Mouse (Mus musculus) CH12.LX (cell line): Measurements from ENCODE around the gene Bcl2l2. TPM values are rescaled to one million over a fixed set of nuclear protein-coding genes. Genes with fewer than 3 reads are reported as not detected.

ENCODE experiments used
- DNase-seq: peaks from one replicate; pipeline ENCODE4 v3.0.0-alpha.2; 2013; ENCODE audit errors: extremely low read depth
- H3K27ac ChIP-seq: 2 replicates; pipeline ENCODE4 v1.5.1; 2012; ENCODE audit warnings: low read depth, mild to moderate bottlenecking, control low read depth, moderate library complexity; ENCODE audit not compliant: insufficient read depth
- H3K27me3 ChIP-seq: replicated peaks from 2 replicates; pipeline ENCODE3; 2012; ENCODE audit warnings: inconsistent platforms
- H3K36me3 ChIP-seq, 2 experiments: replicated peaks in 1 of 2; 2 replicates each; pipeline versions ENCODE3 to v1.6.1; 2012; ENCODE audit warnings: inconsistent platforms in 1 of 2, low read length in 1 of 2, mild to moderate bottlenecking in 1 of 2, mixed read lengths in 1 of 2, moderate library complexity in 1 of 2; ENCODE audit not compliant: control insufficient read depth in 1 of 2, insufficient read depth in 1 of 2
- H3K4me1 ChIP-seq, 2 experiments: 2 replicates each; pipeline ENCODE4 v1.6.1; 2012; ENCODE audit warnings: inconsistent platforms in 1 of 2, moderate library complexity in 1 of 2; ENCODE audit not compliant: insufficient read depth in 2 of 2, control insufficient read depth in 1 of 2
- H3K4me2 ChIP-seq: 2 replicates; pipeline ENCODE4 v1.6.1; 2012; ENCODE audit warnings: low read depth, mild to moderate bottlenecking, control low read depth; ENCODE audit not compliant: poor library complexity, insufficient read depth, severe bottlenecking
- H3K4me3 ChIP-seq, 3 experiments: fragments of 150-350 bp in 1 of 3; sonication (generic) in 1 of 3; replicated peaks in 1 of 3; 2 replicates each; pipeline versions ENCODE3 to v1.5.1; 2011 to 2012; ENCODE audit warnings: low read depth in 2 of 3, low read length in 2 of 3, mild to moderate bottlenecking in 2 of 3, moderate library complexity in 2 of 3, control low read depth in 1 of 3, improper control_type of control experiment in 1 of 3, inconsistent platforms in 1 of 3, mixed read lengths in 1 of 3; ENCODE audit not compliant: poor library complexity in 1 of 3
- H3K79me2 ChIP-seq: replicated peaks from 2 replicates; pipeline ENCODE4 v1.6.1; 2012; ENCODE audit warnings: mild to moderate bottlenecking, moderate library complexity; ENCODE audit not compliant: control insufficient read depth, poor library complexity, insufficient read depth, severe bottlenecking; ENCODE audit errors: extremely low read depth
- H3K9ac ChIP-seq: 2 replicates; pipeline ENCODE4 v1.6.1; 2012; ENCODE audit warnings: low read depth, mild to moderate bottlenecking, control low read depth, moderate library complexity; ENCODE audit not compliant: insufficient read depth
- H3K9me3 ChIP-seq: replicated peaks from 2 replicates; pipeline ENCODE3; 2012; ENCODE audit warnings: low read length, inconsistent platforms, mixed read lengths
- CHD2 ChIP-seq: IDR thresholded peaks from 2 replicates; pipeline ENCODE4 v1.6.1; 2011; ENCODE audit warnings: low read length, improper control_type of control experiment
- CTCF ChIP-seq, 2 experiments: IDR thresholded peaks in 1 of 2; conservative IDR thresholded peaks in 1 of 2; 2 replicates each; pipeline ENCODE4 v1.5.1; 2011 to 2012; ENCODE audit warnings: low read depth in 2 of 2, low read length in 2 of 2, improper control_type of control experiment in 1 of 2, inconsistent platforms in 1 of 2, mild to moderate bottlenecking in 1 of 2, moderate library complexity in 1 of 2
- E2F4 ChIP-seq: IDR thresholded peaks from 2 replicates; pipeline ENCODE4 v1.6.1; 2011; ENCODE audit warnings: low read depth, low read length, improper control_type of control experiment; ENCODE audit not compliant: insufficient replicate concordance
- ELF1 ChIP-seq: IDR thresholded peaks from 2 replicates; pipeline ENCODE4 v1.6.1; 2014; ENCODE audit warnings: low read depth, mild to moderate bottlenecking, inconsistent platforms, low read length, improper control_type of control experiment
- ETS1 ChIP-seq: conservative IDR thresholded peaks from 2 replicates; pipeline ENCODE4 v1.6.1; 2012; ENCODE audit warnings: low read depth, mild to moderate bottlenecking, inconsistent platforms, low read length, improper control_type of control experiment, moderate library complexity
- IRF4 ChIP-seq: IDR thresholded peaks from 2 replicates; pipeline ENCODE4 v1.6.1; 2014; ENCODE audit warnings: low read depth, mild to moderate bottlenecking, inconsistent platforms, low read length, improper control_type of control experiment
- KAT2A ChIP-seq: IDR thresholded peaks from 2 replicates; pipeline ENCODE4 v1.6.1; 2012; ENCODE audit warnings: low read length, improper control_type of control experiment, inconsistent platforms; ENCODE audit not compliant: insufficient replicate concordance
- MEF2A ChIP-seq: IDR thresholded peaks from 2 replicates; pipeline ENCODE4 v1.6.1; 2014; ENCODE audit warnings: low read depth, mild to moderate bottlenecking, inconsistent platforms, low read length, improper control_type of control experiment, borderline replicate concordance
- MYC ChIP-seq: IDR thresholded peaks from 2 replicates; pipeline ENCODE4 v1.6.1; 2011; ENCODE audit warnings: low read depth, mild to moderate bottlenecking, improper control_type of control experiment, low read length
- RAD21 ChIP-seq: IDR thresholded peaks from 2 replicates; pipeline ENCODE4 v1.6.1; 2011; ENCODE audit warnings: low read depth, mild to moderate bottlenecking, low read length, improper control_type of control experiment, moderate library complexity
- SIN3A ChIP-seq: IDR thresholded peaks from 2 replicates; pipeline ENCODE4 v1.6.1; 2012; ENCODE audit warnings: low read length, improper control_type of control experiment, inconsistent platforms
- SMC3 ChIP-seq: IDR thresholded peaks from 2 replicates; pipeline ENCODE4 v1.6.1; 2011; ENCODE audit warnings: low read depth, low read length, improper control_type of control experiment
- TBP ChIP-seq: conservative IDR thresholded peaks from 2 replicates; pipeline ENCODE4 v1.6.1; 2011; ENCODE audit warnings: low read depth, low read length, improper control_type of control experiment
- TCF12 ChIP-seq: IDR thresholded peaks from 2 replicates; pipeline ENCODE4 v1.6.1; 2014; ENCODE audit warnings: low read depth, mild to moderate bottlenecking, inconsistent platforms, low read length, improper control_type of control experiment
- dilution Hi-C: fragments of 300-500 bp; cut with MboI; formaldehyde crosslinking; loops from 2 replicates; pipeline ENCODE4 v1.14.3; 2020; ENCODE audit warnings: low sequenced_read_pairs; ENCODE audit not compliant: extremely low pct_unique_long_range_greater_than_20kb, extremely low pct_ligation_motif_present
- in situ Hi-C: fragments of 300-500 bp; cut with MboI; formaldehyde crosslinking; loops from 3 replicates; pipeline ENCODE4 v1.14.3; 2019; ENCODE audit warnings: low sequenced_read_pairs, low pct_ligation_motif_present, low pct_unique_long_range_greater_than_20kb, mixed read lengths
- polyA plus RNA-seq: library from polyadenylated mRNA; unstranded; fragments of >175 nt; gene quantifications from 2 replicates; pipeline ENCODE4 v1.2.1, GENCODE M21; 2012; ENCODE audit warnings: low read depth; ENCODE audit not compliant: insufficient read length
- total RNA-seq, 2 experiments: library from RNA; depleted of rRNA; stranded (reverse); fragments of 300-350 nt in 1 of 2; fragments of >200 nt in 1 of 2; gene quantifications; 2 replicates each; pipeline ENCODE4 v1.2.3; 2012 to 2014

Bcl2l2 gene
- total and polyA plus RNA-seq, 3 experiments: 0.50 to 6.2 (median 0.76) TPM

DNA sequence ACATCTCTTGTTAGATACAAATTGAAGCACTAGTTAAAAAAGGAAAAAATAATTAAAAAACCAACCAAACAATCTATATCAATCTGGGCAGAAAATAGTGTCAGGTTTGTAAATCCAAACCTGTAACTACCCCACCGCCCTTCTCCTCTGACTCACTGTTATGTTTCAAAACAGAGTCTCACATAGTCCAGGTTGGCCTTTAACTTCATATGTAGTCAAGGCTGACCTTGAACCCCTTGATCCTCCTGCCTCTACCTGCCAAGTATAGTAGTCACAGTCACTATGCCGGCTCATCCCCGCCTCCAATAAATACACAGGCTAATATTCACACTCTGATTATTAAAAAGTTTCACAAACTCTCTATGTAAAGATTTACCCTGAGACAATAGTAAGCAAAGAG, 27.5 kb upstream of the Bcl2l2 start:
- no peak for DNase-seq
- TF ChIP-seq KAT2A (no peak), E2F4 (no peak), TBP (no peak), RAD21 (no peak), SMC3 (no peak), MYC (no peak), MEF2A (no peak), CHD2 (no peak), TCF12 (no peak), SIN3A (no peak), ETS1 (no peak), CTCF (conservative IDR thresholded peaks at IDR 0.05 in 1 of 2, IDR thresholded peaks at IDR 0.05 in 1 of 2; ENCODE audit: low read depth in 2 of 2, low read length in 2 of 2) (no peak)
- no peaks in the 10 kb centered on the region for H3K9me3 ChIP-seq
- no peak overlapping the region for H3K4me3 ChIP-seq
- in situ Hi-C loops (loop anchor here (10.0 kb wide), 1 partner anchor 159 kb away; the partner anchor contains the start of gene Ngdn), dilution Hi-C loops (no loop called here)
- no peak overlapping the region for H3K4me2 ChIP-seq
- H3K79me2 ChIP-seq: no peaks in the 10 kb centered on the region
- no peak overlapping the region for H3K9ac ChIP-seq
- no peak overlapping the region for H3K27ac ChIP-seq
- H3K36me3 ChIP-seq: peaks cover 0 to 11% of the 10 kb centered on the region in 2 experiments
- no peaks in the 10 kb centered on the region for H3K27me3 ChIP-seq
- peaks cover 0 to 8% of the 10 kb centered on the region in 2 experiments; a peak in 2 of 4 replicates for H3K4me1 ChIP-seq

DNA sequence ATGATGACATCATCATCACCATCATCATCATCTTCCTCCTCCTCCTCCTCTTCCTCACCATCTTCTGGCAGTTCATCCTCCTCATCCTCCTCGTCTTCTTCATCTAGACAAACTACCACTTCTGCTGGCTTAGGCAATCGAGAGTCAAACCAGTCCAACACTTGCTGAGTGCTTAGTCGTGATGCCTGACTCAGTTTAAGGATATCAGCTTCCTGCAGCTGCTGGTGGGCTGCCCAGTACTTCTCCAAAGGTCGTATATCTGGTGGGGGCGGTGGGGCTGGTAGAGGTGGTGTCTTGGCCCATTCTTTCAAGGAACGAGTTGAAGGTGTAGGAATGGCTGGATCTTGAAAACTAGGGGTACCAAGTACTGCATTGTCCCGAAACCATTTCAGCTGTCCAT, 26.5 kb upstream of the Bcl2l2 start:
- no peak for DNase-seq

More for the DNA sequence above, 26.5 kb upstream of the Bcl2l2 start:
- Histone ChIP-seq H3K9me3 (no peaks in the 10 kb centered on the region), H3K36me3 (peaks cover 0 to 11% of the 10 kb centered on the region in 2 experiments), H3K27me3 (no peaks in the 10 kb centered on the region), H3K4me1 (peaks cover 0 to 8% of the 10 kb centered on the region in 2 experiments; a peak in 2 of 4 replicates), H3K9ac (no peak overlapping the region), H3K4me3 (no peak overlapping the region), H3K27ac (no peak overlapping the region), H3K4me2 (no peak overlapping the region), H3K79me2 (no peaks in the 10 kb centered on the region)
- TF ChIP-seq IRF4 (no peak), ELF1 (no peak), RAD21 (no peak), MYC (no peak), E2F4 (no peak), CHD2 (no peak)
- in situ Hi-C loops: loop anchor here (10.0 kb wide), 1 partner anchor 158 kb away; the partner anchor contains the start of gene Ngdn
- dilution Hi-C loops: no loop called here
